Mouse (Mus musculus) liver, embryonic 11.5 days (tissue): ENCODE measurements around the gene Erc2. TPM values are rescaled to one million over a fixed set of nuclear protein-coding genes. Genes with fewer than 3 reads are reported as not detected.
"Not testable (repeated sequence)": the region's sequence is repeated elsewhere in the genome, so short reads cannot be mapped to it uniquely, and the experiment has no call there.

Experiments used
- ATAC-seq: fragments of 200-750 bp; cut with Nextera tagmentation; replicated peaks from 2 replicates; pipeline ENCODE4 v1.8.0; 2017; ENCODE audit warnings: moderate number of reproducible peaks, mild to moderate bottlenecking, moderate TSS enrichment, moderate library complexity; ENCODE audit not compliant: low FRiP score
- DNase-seq: peaks from one replicate; pipeline ENCODE4 v3.0.0-alpha.2; 2017; ENCODE audit warnings: low spot score
- H3K27ac ChIP-seq: fragments of 300-500 bp; sonication (generic); 2 replicates; pipeline ENCODE4 v1.5.1; 2014; ENCODE audit warnings: mild to moderate bottlenecking, low read depth, low read length, control low read depth
- H3K27me3 ChIP-seq: fragments of 300-500 bp; sonication (generic); replicated peaks from 2 replicates; pipeline ENCODE4 v1.6.1; 2014; ENCODE audit warnings: low read length, mixed read lengths; ENCODE audit not compliant: control insufficient read depth, insufficient read depth
- H3K36me3 ChIP-seq: fragments of 300-500 bp; sonication (generic); 2 replicates; pipeline ENCODE4 v1.6.1; 2014; ENCODE audit warnings: mild to moderate bottlenecking, low read length, moderate library complexity, mixed read lengths; ENCODE audit not compliant: control insufficient read depth, insufficient read depth
- H3K4me1 ChIP-seq: fragments of 300-500 bp; sonication (generic); replicated peaks from 2 replicates; pipeline ENCODE4 v1.6.1; 2014; ENCODE audit warnings: low read length, mixed read lengths; ENCODE audit not compliant: control insufficient read depth, insufficient read depth
- H3K4me2 ChIP-seq: fragments of 300-500 bp; sonication (generic); 2 replicates; pipeline ENCODE4 v1.6.1; 2014; ENCODE audit warnings: mild to moderate bottlenecking, control low read depth, moderate library complexity
- H3K4me3 ChIP-seq: fragments of 300-500 bp; sonication (generic); 2 replicates; pipeline ENCODE4 v1.5.1; 2014; ENCODE audit warnings: low read depth, low read length, control low read depth
- H3K9ac ChIP-seq: fragments of 300-500 bp; sonication (generic); 2 replicates; pipeline ENCODE4 v1.6.1; 2014; ENCODE audit warnings: low read depth, low read length, control low read depth
- H3K9me3 ChIP-seq: fragments of 300-500 bp; sonication (generic); 2 replicates; pipeline ENCODE4 v1.6.1; 2016; ENCODE audit warnings: low read length, inconsistent platforms, mixed read lengths; ENCODE audit not compliant: control insufficient read depth
- WGBS: fragments of 180-500 bp; shearing (Covaris S2); extraction: QIAGEN DNeasy Blood & Tissue Kit; methylation state at CpG from one replicate; pipeline ENCODE4 v1.1.7; 2014; 5-methylcytosine and 5-hydroxymethylcytosine counted together
- polyA plus RNA-seq: library from polyadenylated mRNA; unstranded; fragments of >200 nt; fragmentation: Nextera tagmentation; extraction: Ambion mirVana; gene quantifications from 2 replicates; pipeline ENCODE4 v1.2.1, GENCODE M21; 2014

Erc2 gene
- polyA plus RNA-seq, 1 experiment from 2014 or later = 1.6 TPM

GRCm38 (mm10) chr14:27875991-27876411 is 253.8 kb downstream of the Erc2 start:
- Histone ChIP-seq H3K9ac (no peak overlapping the region), H3K36me3 (no peaks in the 10 kb centered on the region), H3K27ac (no peak overlapping the region), H3K4me1 (no peaks in the 10 kb centered on the region), H3K4me2 (no peak overlapping the region), H3K27me3 (no peaks in the 10 kb centered on the region), H3K9me3 (no peaks in the 10 kb centered on the region), H3K4me3 (no peak overlapping the region)
- 81% methylated on average over 13 of the region's 13 CpGs for WGBS
- DNase-seq (no peak), ATAC-seq (no peak)

GRCm38 (mm10) chr14:27881972-27882371 is 259.7 kb downstream of the Erc2 start:
- DNase-seq (no peak), ATAC-seq (no peak)
- Histone ChIP-seq H3K9ac (no peak overlapping the region), H3K9me3 (no peaks in the 10 kb centered on the region), H3K27me3 (no peaks in the 10 kb centered on the region), H3K4me1 (no peaks in the 10 kb centered on the region), H3K4me3 (no peak overlapping the region), H3K27ac (no peak overlapping the region), H3K36me3 (no peaks in the 10 kb centered on the region), H3K4me2 (no peak overlapping the region)
- 71% methylated on average over 5 of the region's 5 CpGs for WGBS

DNA sequence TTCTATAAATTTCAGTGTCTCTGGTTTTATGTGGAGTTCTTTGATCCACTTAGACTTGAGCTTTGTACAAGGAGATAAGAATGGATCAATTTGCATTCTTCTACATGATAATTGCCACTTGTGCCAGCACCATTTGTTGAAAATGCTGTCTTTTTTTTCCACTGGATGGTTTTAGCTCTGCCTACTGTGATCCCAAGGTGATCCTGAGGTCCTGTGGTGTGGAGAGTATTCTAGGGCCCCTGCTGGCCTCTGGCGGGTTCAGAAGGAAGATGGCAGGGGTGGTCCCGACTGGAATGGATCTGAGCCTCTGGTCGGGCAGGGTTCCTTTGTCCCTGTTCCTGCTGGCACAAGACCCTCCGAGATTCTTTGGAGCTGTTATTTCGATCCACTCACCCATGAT is 264.1 kb downstream of the Erc2 start:
- not testable (repeated sequence) for H3K27ac ChIP-seq, H3K36me3 ChIP-seq, H3K4me1 ChIP-seq, H3K4me2 ChIP-seq, H3K4me3 ChIP-seq, H3K9me3 ChIP-seq, DNase-seq, ATAC-seq, H3K27me3 ChIP-seq, H3K9ac ChIP-seq
- WGBS = 79% methylated on average over 5 of the region's 5 CpGs

DNA sequence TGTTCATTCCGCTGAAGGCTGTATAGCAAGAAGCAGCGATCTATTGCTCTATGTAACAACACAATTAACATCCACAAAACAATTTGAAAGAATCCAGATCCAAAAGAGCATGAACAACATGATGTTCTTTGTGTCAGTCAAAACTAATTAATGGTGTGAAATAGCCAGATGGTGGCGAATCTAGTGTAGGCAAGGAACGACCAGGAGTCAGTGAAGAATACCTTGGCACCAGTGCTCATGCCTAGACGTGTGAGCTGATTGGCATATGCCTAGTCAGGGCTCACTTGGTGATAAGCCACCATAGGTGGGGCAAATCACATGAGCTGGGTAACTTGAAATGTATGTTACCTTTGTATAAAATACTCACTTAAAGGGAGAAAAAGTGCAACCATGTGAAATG is 265.3 kb downstream of the Erc2 start:
- H3K27me3 ChIP-seq = no peaks in the 10 kb centered on the region
- WGBS = 80% methylated on average over 5 of the region's 5 CpGs
- no peaks in the 10 kb centered on the region for H3K36me3 ChIP-seq
- no peak overlapping the region for H3K4me2 ChIP-seq
- H3K4me3 ChIP-seq = no peak overlapping the region
- no peak for ATAC-seq
- no peak overlapping the region for H3K9ac ChIP-seq
- no peaks in the 10 kb centered on the region for H3K9me3 ChIP-seq
- no peaks in the 10 kb centered on the region for H3K4me1 ChIP-seq
- no peak for DNase-seq
- no peak overlapping the region for H3K27ac ChIP-seq

DNA sequence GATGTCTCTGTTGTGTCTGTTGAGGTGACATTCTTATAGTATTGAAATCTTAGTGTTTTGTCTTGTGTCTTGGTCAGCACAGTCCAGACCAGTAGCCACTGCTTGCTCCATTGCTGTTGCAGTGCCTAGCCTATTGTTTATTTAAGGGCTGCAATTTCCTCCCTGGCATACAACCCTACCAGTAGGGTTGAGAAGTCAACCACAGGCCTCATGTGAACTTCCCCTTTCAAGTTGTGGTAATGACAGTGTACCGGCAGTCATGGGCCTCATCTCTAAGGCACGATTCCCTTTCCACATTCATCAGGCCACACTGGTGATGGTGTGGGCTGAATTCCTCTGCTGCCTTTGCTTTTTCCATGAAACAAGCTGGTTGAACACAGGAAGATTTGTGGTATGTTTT is 267.4 kb downstream of the Erc2 start:
- H3K9me3 ChIP-seq = no peaks in the 10 kb centered on the region
- no peak for DNase-seq
- H3K4me2 ChIP-seq = no peak overlapping the region
- no peak for ATAC-seq
- no peaks in the 10 kb centered on the region for H3K4me1 ChIP-seq
- whole genome bisulfite sequencing = 43% methylated on average over 2 of the region's 2 CpGs
- H3K9ac ChIP-seq = no peak overlapping the region
- H3K27ac ChIP-seq = no peak overlapping the region
- H3K4me3 ChIP-seq = no peak overlapping the region
- H3K27me3 ChIP-seq = no peaks in the 10 kb centered on the region
- H3K36me3 ChIP-seq = no peaks in the 10 kb centered on the region

DNA sequence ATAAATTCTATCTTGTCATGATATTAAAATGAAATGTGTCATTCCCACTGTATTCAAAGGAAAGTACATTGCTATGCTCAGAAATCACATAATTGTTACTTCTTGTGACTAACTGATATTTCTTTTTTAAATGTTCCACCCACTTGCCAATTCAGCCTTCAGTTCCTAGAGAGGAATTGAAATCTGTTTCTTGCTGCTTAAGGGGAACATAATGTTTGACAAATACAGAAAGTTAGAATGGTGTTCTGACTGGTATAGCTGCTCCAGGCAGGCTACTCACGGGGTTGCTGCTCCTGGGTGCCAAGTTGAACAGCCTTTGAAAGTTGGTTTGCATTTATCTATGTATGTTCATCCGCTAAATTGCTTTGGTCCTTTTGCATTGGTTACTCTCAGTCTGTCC is 270.2 kb downstream of the Erc2 start:
- H3K4me1 ChIP-seq = no peaks in the 10 kb centered on the region
- no peaks in the 10 kb centered on the region for H3K36me3 ChIP-seq
- WGBS = 71% methylated on average over 2 of the region's 2 CpGs
- no peak overlapping the region for H3K4me2 ChIP-seq
- H3K9ac ChIP-seq = no peak overlapping the region
- no peaks in the 10 kb centered on the region for H3K9me3 ChIP-seq
- no peaks in the 10 kb centered on the region for H3K27me3 ChIP-seq
- H3K27ac ChIP-seq = no peak overlapping the region
- H3K4me3 ChIP-seq = no peak overlapping the region
- no peak for DNase-seq
- ATAC-seq = no peak

- Histone ChIP-seq H3K9me3 (no peaks in the 10 kb centered on the region), H3K4me1 (no peaks in the 10 kb centered on the region), H3K9ac (no peak overlapping the region), H3K36me3 (no peaks in the 10 kb centered on the region), H3K27ac (no peak overlapping the region), H3K4me2 (no peak overlapping the region), H3K4me3 (no peak overlapping the region), H3K27me3 (no peaks in the 10 kb centered on the region)
- no peak for DNase-seq
- 73% methylated on average over 5 of the region's 5 CpGs for WGBS
- ATAC-seq = no peak
Measured at GRCm38 (mm10) chr14:27901772-27902171, 279.5 kb downstream of the Erc2 start.

- DNase-seq (no peak), ATAC-seq (no peak)
- Histone ChIP-seq H3K4me1 (no peaks in the 10 kb centered on the region), H3K4me3 (no peak overlapping the region), H3K27ac (no peak overlapping the region), H3K9ac (no peak overlapping the region), H3K36me3 (no peaks in the 10 kb centered on the region), H3K4me2 (no peak overlapping the region), H3K9me3 (no peaks in the 10 kb centered on the region), H3K27me3 (no peaks in the 10 kb centered on the region)
- WGBS = 74% methylated on average over 5 of the region's 5 CpGs
Measured at GRCm38 (mm10) chr14:27921656-27922373, 299.6 kb downstream of the Erc2 start.

DNA sequence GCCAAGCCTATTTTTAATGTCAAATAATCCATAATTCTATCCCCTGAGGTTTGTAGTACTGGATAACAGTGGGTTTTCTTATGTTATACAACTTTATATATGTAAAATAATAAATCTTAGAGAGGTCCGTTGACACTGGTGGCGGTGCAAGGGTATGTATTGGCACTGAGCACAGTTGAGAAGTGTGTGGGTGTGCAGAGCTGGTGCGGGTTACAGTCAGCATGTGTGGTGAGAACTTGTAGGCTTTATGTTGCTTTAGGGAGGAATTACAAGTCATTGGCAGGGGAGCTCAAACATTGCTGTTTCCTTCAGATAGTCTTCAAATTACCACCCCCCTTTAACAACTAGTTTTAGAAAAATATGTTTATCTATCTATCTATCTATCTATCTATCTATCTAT is 305.1 kb downstream of the Erc2 start:
- Histone ChIP-seq H3K9ac (no peak overlapping the region), H3K36me3 (no peaks in the 10 kb centered on the region), H3K27ac (no peak overlapping the region), H3K4me2 (no peak overlapping the region), H3K4me1 (no peaks in the 10 kb centered on the region), H3K27me3 (no peaks in the 10 kb centered on the region), H3K9me3 (no peaks in the 10 kb centered on the region), H3K4me3 (no peak overlapping the region)
- ATAC-seq (no peak), DNase-seq (no peak)
- WGBS = 88% methylated on average over 3 of the region's 3 CpGs
